Mouse (Mus musculus) fibroblast of lung, adult 2 months (primary cell): ENCODE results near the gene Ctsj.
"Not testable (repeated sequence)": the region's sequence is repeated elsewhere in the genome, so short reads cannot be mapped to it uniquely, and the experiment has no call there.

Experiments
- DNase-seq: peaks from one replicate; pipeline ENCODE4 v3.0.0-alpha.2; 2011; ENCODE audit warnings: low read depth

The Ctsj gene

DNA sequence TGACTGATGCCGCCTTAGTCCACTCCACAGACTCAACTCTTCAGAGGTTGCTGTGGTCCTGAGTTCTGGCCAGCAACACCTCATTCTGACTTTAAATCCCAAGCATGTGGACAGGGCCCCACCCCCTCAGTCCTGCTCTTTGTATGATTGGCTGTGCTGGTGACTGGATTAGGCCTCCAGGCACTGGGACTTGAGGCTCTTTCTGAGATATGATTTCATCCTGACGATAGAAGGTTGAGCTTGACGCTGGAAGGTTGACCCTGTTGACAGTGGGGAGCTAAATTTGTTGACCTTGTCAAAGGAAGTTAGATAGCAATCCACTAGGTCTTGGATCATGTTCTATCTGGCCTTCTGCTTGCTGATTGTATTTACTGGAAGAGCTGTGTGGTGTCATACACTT lies at the start of gene Ctsj:
Gene Ctsj (minus strand): TSS at position 101 of the 400 bp plus-strand sequence.
- no peak for DNase-seq

DNA sequence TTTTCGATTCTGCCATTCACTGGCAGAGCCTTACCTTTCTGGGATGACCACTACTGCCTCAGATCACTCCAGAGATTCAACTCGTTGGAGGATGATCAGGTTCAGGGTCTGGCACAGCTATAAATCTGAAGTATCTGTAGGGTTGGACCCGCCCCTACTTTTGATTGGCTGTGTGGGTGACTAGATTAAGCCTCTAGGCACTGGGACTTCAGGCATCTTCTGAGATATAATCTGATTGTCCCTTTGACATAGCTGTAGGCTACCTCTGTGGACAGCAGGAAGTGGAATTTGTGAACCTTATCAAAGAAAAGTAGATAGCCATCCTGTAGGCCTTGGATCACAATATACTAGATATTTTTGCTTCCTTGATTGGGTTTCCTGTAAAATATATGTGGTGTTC lies 34.8 kb upstream of the Ctsj start, which contains the start of gene Ctsq:
Gene Ctsq (minus strand): TSS at position 101 of the 400 bp plus-strand sequence.
- DNase-seq: no peak

DNA sequence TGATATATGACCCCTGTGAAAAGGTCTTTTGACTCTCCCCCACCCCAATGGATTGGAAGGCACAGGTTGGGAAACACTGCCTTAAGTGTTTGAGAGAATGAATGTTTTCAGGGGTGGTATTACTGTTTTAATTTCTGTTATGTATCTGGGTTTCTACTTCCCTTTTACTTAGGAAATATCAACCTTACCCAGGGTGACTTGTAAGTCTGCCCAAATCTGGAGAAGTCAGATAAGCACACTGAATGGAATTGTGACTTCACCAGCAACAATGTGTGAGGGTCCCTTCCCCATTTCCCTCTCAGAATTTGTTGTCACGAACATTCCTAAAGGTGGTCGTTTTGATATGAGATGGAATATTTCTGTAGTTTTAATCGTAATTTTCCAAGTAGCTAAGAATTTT lies 17.0 kb upstream of the Ctsj start:
- no peak for DNase-seq

DNA sequence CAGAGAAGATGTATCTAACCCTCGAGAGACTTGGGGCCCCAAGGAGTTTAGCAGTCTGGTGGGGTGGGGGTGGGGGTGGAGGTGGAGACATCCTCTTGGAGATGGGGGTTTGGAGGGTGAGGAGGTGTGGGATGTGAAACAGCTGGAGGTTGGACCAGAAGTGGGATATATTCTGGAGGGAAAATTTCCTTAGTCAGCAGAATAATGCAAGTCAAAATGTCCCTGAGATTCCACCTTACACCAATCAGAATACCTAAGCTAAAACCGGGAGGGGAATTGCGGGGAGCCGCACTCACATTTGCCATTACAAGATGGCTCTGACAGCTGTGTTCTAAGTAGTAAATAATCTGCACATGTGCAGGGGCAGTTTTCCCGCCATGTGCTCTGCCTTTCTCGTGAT lies 16.1 kb upstream of the Ctsj start:
- no peak for DNase-seq

DNA sequence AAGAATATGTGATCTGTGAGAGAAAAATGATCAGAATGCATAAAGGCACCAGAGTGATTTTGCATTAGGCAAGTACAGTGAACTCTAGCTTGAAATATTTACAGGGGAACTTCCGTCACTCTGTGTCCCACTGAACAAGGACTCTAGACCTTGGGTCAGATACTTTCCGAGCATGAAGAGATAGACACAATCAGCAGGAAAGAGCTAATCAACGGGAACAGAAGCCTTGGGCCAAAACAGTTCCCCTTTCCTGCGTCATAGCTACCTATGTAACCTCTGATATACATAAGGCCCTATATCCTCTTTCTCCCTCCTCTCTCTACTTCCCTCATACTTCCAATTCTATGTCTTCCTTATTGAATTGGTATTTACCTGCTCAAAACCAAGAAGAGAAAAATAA lies 4.4 kb upstream of the Ctsj start:
- DNase-seq: no peak

DNA sequence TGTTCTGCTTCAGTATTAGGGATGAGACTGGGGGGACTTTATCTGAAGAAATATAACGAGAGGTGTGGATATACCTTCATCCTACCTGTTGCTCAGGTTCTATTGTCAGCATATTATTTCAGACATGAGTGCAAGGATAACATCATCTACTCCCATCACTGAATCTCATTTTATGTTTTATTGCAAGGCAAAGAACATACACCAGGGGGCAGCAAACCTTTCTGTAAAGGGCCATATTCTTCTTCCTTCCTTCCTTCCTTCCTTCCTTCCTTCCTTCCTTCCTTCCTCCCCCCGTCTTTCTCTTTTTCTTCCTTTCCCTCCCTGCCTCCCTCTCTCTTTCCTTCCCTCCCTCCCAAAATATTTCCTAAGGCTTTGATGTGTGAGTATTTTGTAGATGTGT lies 8.2 kb downstream of the Ctsj start:
- no peak for DNase-seq

DNA sequence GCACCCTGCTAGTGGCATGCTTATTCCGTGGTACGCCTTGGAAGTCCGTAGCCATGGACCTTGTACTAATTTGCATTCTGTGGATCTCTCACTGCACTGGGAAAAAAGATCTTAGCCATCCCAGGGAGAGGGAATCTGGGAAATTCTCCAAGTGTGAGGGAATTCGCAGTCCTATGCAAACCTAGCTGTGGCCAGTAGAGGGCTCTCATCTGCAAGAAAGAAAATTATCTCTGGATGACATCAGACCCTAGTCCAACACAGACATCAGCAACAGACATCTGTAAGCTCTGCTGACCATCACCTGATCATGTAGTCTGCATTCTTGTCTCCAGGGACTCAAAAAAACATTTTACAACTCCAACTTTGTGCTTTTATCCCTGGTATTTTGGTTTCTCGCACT lies 18.8 kb downstream of the Ctsj start:
- DNase-seq: not testable (repeated sequence)

DNA sequence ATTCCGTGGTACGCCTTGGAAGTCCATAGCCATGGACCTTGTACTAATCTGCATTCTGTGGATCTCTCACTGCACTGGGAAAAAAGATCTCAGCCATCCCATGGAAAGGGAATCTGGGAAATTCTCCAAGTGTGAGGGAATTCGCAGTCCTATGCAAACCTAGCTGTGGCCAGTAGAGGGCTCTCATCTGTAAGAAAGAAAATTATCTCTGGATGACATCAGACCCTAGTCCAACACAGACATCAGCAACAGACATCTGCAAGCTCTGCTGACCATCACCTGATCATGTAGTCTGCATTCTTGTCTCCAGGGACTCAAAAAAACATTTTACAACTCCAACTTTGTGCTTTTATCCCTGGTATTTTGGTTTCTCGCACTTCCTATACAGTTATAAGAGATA lies 33.4 kb downstream of the Ctsj start:
- DNase-seq: not testable (repeated sequence)

DNA sequence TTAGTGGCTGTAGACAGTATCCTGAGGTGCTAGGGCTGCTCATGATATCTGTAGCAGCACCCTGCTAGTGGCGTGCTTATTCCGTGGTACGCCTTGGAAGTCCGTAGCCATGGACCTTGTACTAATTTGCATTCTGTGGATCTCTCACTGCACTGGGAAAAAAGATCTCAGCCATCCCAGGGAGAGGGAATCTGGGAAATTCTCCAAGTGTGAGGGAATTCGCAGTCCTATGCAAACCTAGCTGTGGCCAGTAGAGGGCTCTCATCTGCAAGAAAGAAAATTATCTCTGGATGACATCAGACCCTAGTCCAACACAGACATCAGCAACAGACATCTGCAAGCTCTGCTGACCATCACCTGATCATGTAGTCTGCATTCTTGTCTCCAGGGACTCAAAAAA lies 41.8 kb downstream of the Ctsj start:
- DNase-seq: not testable (repeated sequence)

DNA sequence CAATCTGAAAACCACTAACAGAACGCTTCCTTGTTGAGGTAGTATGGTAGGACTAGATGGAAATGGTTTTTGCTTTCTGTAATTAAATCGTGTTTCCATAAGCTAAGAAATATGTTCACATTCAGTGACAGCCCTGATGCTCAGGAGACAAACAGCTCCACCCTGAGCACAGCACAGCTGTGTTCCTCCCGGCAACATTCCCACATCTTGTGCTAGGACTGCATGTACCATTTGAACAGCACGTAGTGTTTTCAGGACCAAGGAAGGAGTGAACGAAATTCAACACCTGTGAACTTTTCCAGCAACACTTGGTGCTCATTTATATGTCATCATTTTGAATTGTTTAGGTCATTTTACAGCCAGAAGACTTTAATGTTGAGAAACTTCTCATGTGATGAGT lies 44.1 kb downstream of the Ctsj start:
- DNase-seq: no peak
